Mouse (Mus musculus) spleen, adult 2 months (tissue): ENCODE results near the gene Rpl27a.

Source experiments
- CTCF ChIP-seq: fragments of 200-500 bp; IDR thresholded peaks from 2 replicates; pipeline ENCODE4 v1.5.1; 2011; ENCODE audit warnings: mild to moderate bottlenecking, inconsistent platforms; ENCODE audit not compliant: insufficient read depth, insufficient read length, insufficient replicate concordance; ENCODE audit errors: extremely low read depth
- POLR2A ChIP-seq: fragments of 200-500 bp; IDR thresholded peaks from 2 replicates; pipeline ENCODE4 v1.6.1; 2011; ENCODE audit warnings: low read depth, low read length, inconsistent platforms

GRCm38 (mm10) chr7:109568391-109568892 is 49.5 kb downstream of the Rpl27a start:
- TF ChIP-seq POLR2A (no peak), CTCF (no peak)
